Mouse (Mus musculus) megakaryocyte, adult 5-6 weeks (primary cell): Measurements from ENCODE around the gene Etv3. TPM values are rescaled to one million over a fixed set of nuclear protein-coding genes. Genes with fewer than 3 reads are reported as not detected.

ENCODE experiments used
- ATAC-seq: 2 replicates; pipeline ENCODE4 v1.8.0; 2016; ENCODE audit warnings: mild to moderate bottlenecking, inconsistent platforms; ENCODE audit not compliant: poor library complexity, severe bottlenecking
- total RNA-seq, 2 experiments: library from RNA; stranded (forward) in 1 of 2; stranded (reverse) in 1 of 2; fragments of 153-499, 151-499 nt in 1 of 2; fragments of 221-1000, 200-1000 nt in 1 of 2; gene quantifications; 2 replicates each; pipeline versions ENCODE4 v1.2.3 to v1.2.4; 2015 to 2017

Gene Etv3
- total RNA-seq, 2 experiments from 2014 or later: 13.8 to 14.6 TPM

GRCm38 (mm10) chr3:87515567-87516081, 9.6 kb upstream of the Etv3 start:
- peak; percentile 71 for ATAC-seq

DNA sequence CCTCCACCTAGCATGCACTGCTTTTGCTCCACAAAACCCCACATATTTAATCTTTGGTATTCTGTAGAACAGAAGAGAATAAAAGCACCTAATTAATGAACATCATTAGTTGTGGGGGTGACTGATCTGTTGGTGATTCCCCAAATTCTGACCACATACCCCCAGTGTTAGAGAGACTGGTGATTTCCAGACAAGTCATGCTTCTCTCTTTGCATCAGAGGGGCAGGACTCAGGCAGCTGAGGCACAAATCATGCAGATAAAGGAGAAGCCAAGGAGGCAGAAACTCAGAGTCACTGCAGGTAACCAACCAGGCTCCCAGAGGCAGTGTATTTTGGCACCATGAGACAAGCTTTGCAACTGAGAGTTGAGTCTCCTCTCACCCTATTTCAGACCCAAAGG, 6.8 kb upstream of the Etv3 start:
- no peak for ATAC-seq

DNA sequence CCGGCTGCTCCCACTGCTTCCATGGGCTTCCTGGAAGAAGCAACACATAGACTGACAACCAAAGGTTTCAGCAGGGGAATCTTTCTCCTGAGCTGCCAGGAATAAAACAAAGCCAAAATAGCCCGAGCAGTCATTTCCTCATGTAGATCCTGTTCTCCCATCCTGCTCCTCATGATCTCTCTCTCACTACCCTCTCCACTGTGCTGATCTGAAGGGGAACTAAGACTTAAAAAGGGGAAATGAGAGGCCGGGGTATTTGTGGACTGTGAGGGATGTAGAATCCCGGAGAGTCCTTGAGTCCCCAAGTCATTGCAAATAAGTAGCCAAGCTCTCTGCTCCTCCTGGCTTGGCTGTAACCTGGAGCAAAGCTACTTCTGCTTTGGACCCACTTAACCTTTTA, 4.1 kb upstream of the Etv3 start:
- ATAC-seq: peak; percentile 66

DNA sequence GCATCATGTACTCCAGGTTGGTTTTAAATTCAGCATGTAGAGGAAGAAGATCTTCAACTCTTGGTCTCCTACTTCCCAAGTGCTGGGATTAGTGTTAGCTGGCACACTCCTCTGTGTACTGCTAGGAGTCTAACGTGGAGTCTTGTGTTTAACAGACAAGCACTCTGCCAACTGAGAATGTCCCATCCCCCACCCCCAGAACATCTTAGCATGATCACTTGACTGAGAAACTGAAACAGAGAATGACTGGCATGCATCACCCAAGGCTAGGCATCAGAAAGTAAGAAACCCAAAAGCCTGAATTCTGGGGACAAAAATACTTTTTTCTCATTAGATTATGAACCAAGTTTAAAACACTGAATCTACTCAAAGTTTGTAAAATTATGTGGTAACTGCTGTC, 3.4 kb upstream of the Etv3 start:
- ATAC-seq: no peak

GRCm38 (mm10) chr3:87523701-87524100, 1.5 kb upstream of the Etv3 start:
- no peak for ATAC-seq

DNA sequence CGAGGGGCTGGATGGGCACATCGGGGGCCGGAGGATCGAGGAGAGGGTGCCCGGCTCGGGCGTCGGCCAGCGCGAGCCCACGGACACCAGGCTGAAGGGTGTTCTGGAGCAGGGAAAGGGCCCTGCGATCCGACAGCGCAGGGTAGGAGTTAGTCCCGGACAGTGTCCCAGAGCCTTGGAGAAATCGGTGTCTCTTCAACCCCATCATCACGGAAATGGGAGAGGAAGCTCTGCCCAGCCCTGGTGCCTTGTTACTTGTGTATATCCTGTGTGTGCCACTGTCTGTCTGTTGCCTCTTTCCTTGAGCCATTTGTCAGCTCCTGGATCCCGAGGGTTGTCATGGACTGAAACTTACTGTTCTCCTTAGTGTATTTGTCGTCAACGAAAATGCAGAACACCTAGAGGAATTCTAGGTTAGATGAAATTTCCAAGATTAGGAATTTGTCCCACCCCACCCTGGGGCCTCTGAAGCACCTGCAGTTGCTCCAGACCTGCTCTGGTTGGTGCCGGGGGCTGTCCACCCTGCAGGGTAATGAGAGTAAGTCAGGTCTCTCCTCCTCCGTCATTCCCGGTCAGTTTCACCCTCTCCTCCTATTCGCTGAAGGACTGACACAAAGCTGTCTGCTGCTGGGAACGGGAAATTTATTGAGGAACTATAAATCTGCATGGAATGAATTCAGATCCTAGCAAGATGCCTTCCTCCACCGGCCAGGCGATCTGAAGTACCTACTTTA, 797 bp downstream of the Etv3 start:
- ATAC-seq: 0 out of 2 replicates have a peak, but pooled peaks have one; percentile 4

DNA sequence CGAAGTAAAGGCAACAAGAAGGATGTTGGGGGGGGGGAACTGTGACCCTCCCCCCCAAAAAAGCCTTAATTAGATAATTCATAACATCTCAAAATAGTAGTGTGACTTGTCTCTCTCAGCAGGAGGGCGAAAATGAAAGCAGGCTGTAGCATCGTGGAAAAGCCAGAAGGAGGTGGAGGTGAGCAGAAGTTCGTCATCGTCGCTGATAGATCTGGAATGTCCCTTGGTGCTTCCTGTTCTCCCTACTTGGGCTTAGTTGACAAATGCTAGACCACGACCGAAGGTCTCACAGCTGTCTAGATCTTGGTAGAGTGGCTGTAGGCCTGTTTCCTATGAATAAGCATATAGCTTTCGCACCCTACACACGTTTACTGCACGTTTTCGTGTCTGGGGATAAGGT, 1.9 kb downstream of the Etv3 start:
- ATAC-seq: no peak

DNA sequence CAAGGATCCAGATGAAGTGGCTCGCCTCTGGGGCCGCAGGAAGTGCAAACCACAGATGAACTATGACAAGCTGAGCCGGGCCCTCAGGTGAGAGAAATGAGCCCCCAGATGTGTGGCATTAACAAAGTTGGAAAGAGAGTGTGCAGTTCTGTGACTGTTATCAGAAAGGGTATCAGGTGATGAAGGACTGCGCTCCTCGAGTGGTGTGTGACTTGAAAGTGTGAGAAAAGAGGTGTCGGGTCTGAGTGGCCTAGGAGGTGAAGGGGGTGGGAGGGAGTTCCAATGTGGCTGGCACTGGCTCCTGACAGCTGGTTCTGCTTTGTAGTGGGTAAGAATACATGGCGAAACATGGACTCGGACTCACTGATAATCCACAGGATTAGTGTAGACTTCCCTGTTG, 2.8 kb downstream of the Etv3 start:
- no peak for ATAC-seq

- no peak for ATAC-seq
Observed at GRCm38 (mm10) chr3:87528841-87529240, 3.6 kb downstream of the Etv3 start.

GRCm38 (mm10) chr3:87529568-87529967, 4.4 kb downstream of the Etv3 start:
- peak; percentile 64 for ATAC-seq

DNA sequence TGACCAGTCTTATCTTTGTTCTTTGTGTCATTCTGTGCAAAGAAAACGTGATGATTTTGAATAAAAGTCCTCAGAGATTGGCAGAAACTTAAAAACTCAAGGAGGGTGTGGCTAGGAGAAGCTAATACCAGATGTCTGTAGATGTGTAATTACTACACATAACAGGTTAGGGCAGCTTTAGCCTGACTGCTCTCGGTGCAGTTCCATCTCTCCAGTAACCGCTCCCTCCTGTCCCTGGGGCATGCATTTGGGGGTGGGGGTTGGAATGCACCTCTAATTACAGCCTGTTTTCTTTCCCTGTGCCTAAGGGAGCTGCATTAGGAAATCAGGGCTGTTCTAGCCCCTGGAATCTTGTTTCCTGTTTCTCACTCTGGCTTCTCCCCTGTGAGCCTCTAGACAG, 5.0 kb downstream of the Etv3 start:
- ATAC-seq: no peak

- ATAC-seq: no peak
Observed at GRCm38 (mm10) chr3:87533667-87534378, 8.6 kb downstream of the Etv3 start.

GRCm38 (mm10) chr3:87538034-87538433, 12.8 kb downstream of the Etv3 start:
- ATAC-seq: no peak

GRCm38 (mm10) chr3:87540028-87540675, 14.9 kb downstream of the Etv3 start:
- ATAC-seq: no peak

- no peak for ATAC-seq
Observed at GRCm38 (mm10) chr3:87540714-87541113, 15.5 kb downstream of the Etv3 start.

DNA sequence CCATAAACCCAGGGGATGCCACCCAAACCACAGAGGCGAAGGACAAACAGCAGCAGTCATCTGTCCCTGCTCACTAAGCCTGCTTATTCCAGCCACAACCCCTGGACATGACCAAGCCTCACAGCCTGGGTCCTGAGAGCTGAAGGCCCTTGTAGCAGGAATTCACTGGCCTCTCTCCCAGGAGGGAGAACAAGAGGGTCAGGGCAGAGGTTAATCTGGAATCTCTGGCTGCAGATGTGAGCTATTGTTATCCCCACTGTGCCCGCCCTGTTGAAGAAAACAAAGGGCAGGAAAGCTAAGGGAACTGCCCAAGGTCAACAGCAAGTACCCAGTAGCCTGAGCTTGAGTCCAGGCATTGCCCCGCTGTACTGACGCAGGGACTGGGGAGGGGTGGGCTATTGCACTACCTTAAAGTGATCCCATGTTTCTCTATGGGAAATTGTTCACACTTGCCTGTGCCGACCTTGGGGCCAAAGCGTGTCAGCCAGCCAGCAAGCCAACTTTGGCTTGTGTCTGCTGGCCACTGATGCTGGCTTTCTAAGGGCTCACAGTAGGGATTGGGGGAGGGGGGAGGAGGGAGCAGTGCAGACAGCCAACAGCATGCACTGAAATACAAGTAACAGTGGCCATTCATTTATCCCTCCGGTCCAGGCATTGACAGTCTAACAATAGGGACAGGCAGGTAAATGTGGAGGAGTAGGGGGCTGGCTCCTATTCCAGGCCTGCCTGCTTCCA, 17.4 kb downstream of the Etv3 start:
- ATAC-seq: no peak

- ATAC-seq: no peak
Observed at GRCm38 (mm10) chr3:87545554-87545953, 20.3 kb downstream of the Etv3 start.

DNA sequence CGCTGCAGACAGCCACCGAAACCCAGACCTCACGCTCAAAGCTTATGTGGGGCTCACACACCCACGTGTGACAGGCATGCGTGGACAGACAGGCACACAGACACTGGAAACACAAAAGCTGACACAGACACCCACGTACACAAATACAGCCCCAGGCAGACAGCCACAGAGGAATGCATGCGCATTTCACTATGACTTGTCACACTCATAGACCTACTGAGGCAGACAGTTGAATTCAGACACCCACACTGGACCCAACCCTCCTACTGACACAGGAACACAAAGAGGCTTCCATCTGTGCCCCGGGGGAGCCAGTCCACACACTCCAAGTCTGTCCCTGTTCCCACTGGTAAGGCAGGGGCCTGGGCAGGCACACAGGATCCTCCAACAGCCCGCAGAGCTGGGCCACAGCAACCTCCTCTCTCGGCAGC, 21.1 kb downstream of the Etv3 start:
- ATAC-seq: no peak

GRCm38 (mm10) chr3:87549908-87550307, 24.7 kb downstream of the Etv3 start:
- no peak for ATAC-seq

DNA sequence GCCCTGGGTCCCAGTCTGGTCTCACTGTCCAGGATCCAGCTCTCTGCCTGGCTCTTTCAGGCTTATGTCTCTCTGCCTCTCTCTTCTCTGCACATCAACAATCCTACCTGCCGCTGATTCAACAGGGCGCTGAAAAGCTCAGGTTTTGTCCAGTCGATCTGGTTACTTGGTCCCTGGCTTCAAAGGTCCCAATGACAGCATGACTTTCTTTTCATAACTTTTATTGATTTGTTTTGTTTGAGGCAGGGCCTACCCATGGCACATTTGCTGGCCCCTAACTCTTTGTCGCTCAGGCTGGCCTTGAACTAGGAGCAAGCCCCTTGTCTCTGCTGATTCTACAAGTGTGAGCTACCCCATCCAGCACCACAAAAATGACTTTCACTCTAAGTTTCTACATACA, 27.1 kb downstream of the Etv3 start:
- no peak for ATAC-seq
